Mouse (Mus musculus): ENCODE results near the gene Iqce. TPM values are rescaled to one million over a fixed set of nuclear protein-coding genes. Genes with fewer than 3 reads are reported as not detected.

Iqce gene
- polyA plus RNA-seq, 1 experiment from 2014 or later = 17.2 TPM

- H3K4me1 ChIP-seq (ENCODE audit: control insufficient read depth, insufficient read depth, low read length) = peaks cover 29% of the 10 kb centered on the region
Measured at GRCm38 (mm10) chr5:140661427-140661826, 40.8 kb downstream of the Iqce start.

GRCm38 (mm10) chr5:140660398-140660797, 41.8 kb downstream of the Iqce start:
- Histone ChIP-seq H3K36me3 (ENCODE audit: control insufficient read depth, insufficient read depth, low read length) (peaks cover 7% of the 10 kb centered on the region; the same call in 1 of the 2 replicates), H3K9me3 (ENCODE audit: control insufficient read depth, low read length) (no peaks in the 10 kb centered on the region), H3K4me1 (ENCODE audit: control insufficient read depth, insufficient read depth, low read length) (peaks cover 29% of the 10 kb centered on the region), H3K9ac (ENCODE audit: low read depth, low read length) (no peak overlapping the region), H3K27me3 (replicated peaks; ENCODE audit: control insufficient read depth, insufficient read depth, low read length) (no peaks in the 10 kb centered on the region), H3K27ac (replicated peaks; ENCODE audit: low read depth, low read length) (no peak overlapping the region), H3K4me3 (ENCODE audit: low read depth, low read length) (no peak overlapping the region), H3K4me2 (ENCODE audit: low read depth, low read length) (no peak overlapping the region)
- WGBS = 73% methylated on average over 1 of the region's 1 CpGs
- DNase-seq (ENCODE audit: low spot score) (no peak), ATAC-seq (ENCODE audit: low read depth) (no peak)

More at GRCm38 (mm10) chr5:140661427-140661826, 40.8 kb downstream of the Iqce start:
- Histone ChIP-seq H3K27me3 (replicated peaks; ENCODE audit: control insufficient read depth, insufficient read depth, low read length) (no peaks in the 10 kb centered on the region), H3K9me3 (ENCODE audit: control insufficient read depth, low read length) (no peaks in the 10 kb centered on the region), H3K4me3 (ENCODE audit: low read depth, low read length) (no peak overlapping the region), H3K9ac (ENCODE audit: low read depth, low read length) (no peak overlapping the region), H3K36me3 (ENCODE audit: control insufficient read depth, insufficient read depth, low read length) (peaks cover 17% of the 10 kb centered on the region; the same call in 1 of the 2 replicates), H3K27ac (replicated peaks; ENCODE audit: low read depth, low read length) (no peak overlapping the region), H3K4me2 (ENCODE audit: low read depth, low read length) (no peak overlapping the region)
- no peak for ATAC-seq (ENCODE audit: low read depth)
- 62% methylated on average over 8 of the region's 8 CpGs for WGBS
- DNase-seq (ENCODE audit: low spot score) = no peak

GRCm38 (mm10) chr5:140659607-140660272, 42.4 kb downstream of the Iqce start:
- no peaks in the 10 kb centered on the region for H3K27me3 ChIP-seq (replicated peaks; ENCODE audit: control insufficient read depth, insufficient read depth, low read length)
- no peak for ATAC-seq (ENCODE audit: low read depth)
- no peaks in the 10 kb centered on the region for H3K9me3 ChIP-seq (ENCODE audit: control insufficient read depth, low read length)
- WGBS = 34% methylated on average over 11 of the region's 16 CpGs
- H3K27ac ChIP-seq (replicated peaks; ENCODE audit: low read depth, low read length) = no peak overlapping the region
- no peak overlapping the region for H3K4me2 ChIP-seq (ENCODE audit: low read depth, low read length)
- H3K36me3 ChIP-seq (ENCODE audit: control insufficient read depth, insufficient read depth, low read length) = 0 out of 2 replicates have a peak, but pooled peaks cover 3% of the 10 kb centered on the region
- H3K4me3 ChIP-seq (ENCODE audit: low read depth, low read length) = no peak overlapping the region
- peaks cover 29% of the 10 kb centered on the region for H3K4me1 ChIP-seq (ENCODE audit: control insufficient read depth, insufficient read depth, low read length)
- H3K9ac ChIP-seq (ENCODE audit: low read depth, low read length) = 0 out of 2 replicates have a peak overlapping the region, but pooled peaks have one; percentile 20
- DNase-seq (ENCODE audit: low spot score) = peak; percentile 51

- Histone ChIP-seq H3K36me3 (ENCODE audit: control insufficient read depth, insufficient read depth, low read length) (no peaks in the 10 kb centered on the region), H3K27ac (replicated peaks; ENCODE audit: low read depth, low read length) (no peak overlapping the region)
- WGBS = 80% methylated on average over 15 of the region's 15 CpGs
Measured at GRCm38 (mm10) chr5:140654096-140654845, 47.9 kb downstream of the Iqce start.

GRCm38 (mm10) chr5:140652587-140652986, 49.6 kb downstream of the Iqce start:
- Histone ChIP-seq H3K9me3 (ENCODE audit: control insufficient read depth, low read length) (no peaks in the 10 kb centered on the region), H3K9ac (ENCODE audit: low read depth, low read length) (no peak overlapping the region), H3K36me3 (ENCODE audit: control insufficient read depth, insufficient read depth, low read length) (no peaks in the 10 kb centered on the region), H3K4me3 (ENCODE audit: low read depth, low read length) (no peak overlapping the region), H3K4me1 (ENCODE audit: control insufficient read depth, insufficient read depth, low read length) (peaks cover 4% of the 10 kb centered on the region; the same call in 1 of the 2 replicates), H3K27me3 (replicated peaks; ENCODE audit: control insufficient read depth, insufficient read depth, low read length) (no peaks in the 10 kb centered on the region), H3K4me2 (ENCODE audit: low read depth, low read length) (no peak overlapping the region), H3K27ac (replicated peaks; ENCODE audit: low read depth, low read length) (no peak overlapping the region)
- 58% methylated on average over 7 of the region's 7 CpGs for WGBS
- ATAC-seq (ENCODE audit: low read depth) (no peak), DNase-seq (ENCODE audit: low spot score) (peak; percentile 64)

More at GRCm38 (mm10) chr5:140654096-140654845, 47.9 kb downstream of the Iqce start:
- Histone ChIP-seq H3K4me2 (ENCODE audit: low read depth, low read length) (no peak overlapping the region), H3K4me3 (ENCODE audit: low read depth, low read length) (no peak overlapping the region), H3K9me3 (ENCODE audit: control insufficient read depth, low read length) (no peaks in the 10 kb centered on the region), H3K9ac (ENCODE audit: low read depth, low read length) (no peak overlapping the region), H3K4me1 (ENCODE audit: control insufficient read depth, insufficient read depth, low read length) (peaks cover 2% of the 10 kb centered on the region; the same call in 1 of the 2 replicates), H3K27me3 (replicated peaks; ENCODE audit: control insufficient read depth, insufficient read depth, low read length) (no peaks in the 10 kb centered on the region)
- ATAC-seq (ENCODE audit: low read depth) = no peak
- DNase-seq (ENCODE audit: low spot score) = no peak

GRCm38 (mm10) chr5:140651231-140651630, 50.9 kb downstream of the Iqce start:
- DNase-seq (ENCODE audit: low spot score) = no peak
- Histone ChIP-seq H3K27ac (replicated peaks; ENCODE audit: low read depth, low read length) (no peak overlapping the region), H3K27me3 (replicated peaks; ENCODE audit: control insufficient read depth, insufficient read depth, low read length) (no peaks in the 10 kb centered on the region), H3K4me3 (ENCODE audit: low read depth, low read length) (no peak overlapping the region), H3K36me3 (ENCODE audit: control insufficient read depth, insufficient read depth, low read length) (0 out of 2 replicates have a peak, but pooled peaks cover 4% of the 10 kb centered on the region), H3K9ac (ENCODE audit: low read depth, low read length) (no peak overlapping the region), H3K9me3 (ENCODE audit: control insufficient read depth, low read length) (no peaks in the 10 kb centered on the region), H3K4me2 (ENCODE audit: low read depth, low read length) (no peak overlapping the region), H3K4me1 (ENCODE audit: control insufficient read depth, insufficient read depth, low read length) (peaks cover 18% of the 10 kb centered on the region)
- WGBS = 83% methylated on average over 11 of the region's 11 CpGs
- no peak for ATAC-seq (ENCODE audit: low read depth)

GRCm38 (mm10) chr5:140649881-140650414, 52.2 kb downstream of the Iqce start:
- Histone ChIP-seq H3K9ac (ENCODE audit: low read depth, low read length) (no peak overlapping the region), H3K4me3 (ENCODE audit: low read depth, low read length) (no peak overlapping the region), H3K9me3 (ENCODE audit: control insufficient read depth, low read length) (no peaks in the 10 kb centered on the region), H3K27ac (replicated peaks; ENCODE audit: low read depth, low read length) (no peak overlapping the region), H3K4me2 (ENCODE audit: low read depth, low read length) (peak overlapping the region; percentile 91), H3K4me1 (ENCODE audit: control insufficient read depth, insufficient read depth, low read length) (peaks cover 24% of the 10 kb centered on the region), H3K27me3 (replicated peaks; ENCODE audit: control insufficient read depth, insufficient read depth, low read length) (no peaks in the 10 kb centered on the region), H3K36me3 (ENCODE audit: control insufficient read depth, insufficient read depth, low read length) (peaks cover 10% of the 10 kb centered on the region; the same call in 1 of the 2 replicates)
- no peak for DNase-seq (ENCODE audit: low spot score)
- no peak for ATAC-seq (ENCODE audit: low read depth)
- 49% methylated on average over 7 of the region's 7 CpGs for WGBS

GRCm38 (mm10) chr5:140649101-140649667, 53.0 kb downstream of the Iqce start:
- Histone ChIP-seq H3K4me3 (ENCODE audit: low read depth, low read length) (peak overlapping the region; percentile 90), H3K9ac (ENCODE audit: low read depth, low read length) (peak overlapping the region; percentile 98), H3K4me1 (ENCODE audit: control insufficient read depth, insufficient read depth, low read length) (peaks cover 24% of the 10 kb centered on the region), H3K4me2 (ENCODE audit: low read depth, low read length) (peak overlapping the region; percentile 91), H3K36me3 (ENCODE audit: control insufficient read depth, insufficient read depth, low read length) (peaks cover 13% of the 10 kb centered on the region; the same call in 1 of the 2 replicates), H3K27me3 (replicated peaks; ENCODE audit: control insufficient read depth, insufficient read depth, low read length) (no peaks in the 10 kb centered on the region), H3K9me3 (ENCODE audit: control insufficient read depth, low read length) (no peaks in the 10 kb centered on the region), H3K27ac (replicated peaks; ENCODE audit: low read depth, low read length) (peak overlapping the region; percentile 69)
- WGBS = 4% methylated on average over 18 of the region's 26 CpGs
- ATAC-seq (ENCODE audit: low read depth) (peak; percentile 93), DNase-seq (ENCODE audit: low spot score) (peak; percentile 99)
